Mouse (Mus musculus) adrenal gland, postnatal 4 days (tissue): Measurements from ENCODE around the gene Pigl. TPM values are rescaled to one million over a fixed set of nuclear protein-coding genes. Genes with fewer than 3 reads are reported as not detected.

Experiments
- DNase-seq, 2 experiments: peaks; one replicate each; pipeline ENCODE4 v3.0.0; 2021 to 2022; ENCODE audit warnings: low spot score in 2 of 2, mixed read lengths in 2 of 2
- total RNA-seq, 2 experiments: library from RNA; stranded (reverse); gene quantifications; 2 replicates each; pipeline ENCODE4 v1.2.3; 2021

The Pigl gene
- total RNA-seq, 2 experiments from 2014 or later = 8.5 to 10.2 TPM

- DNase-seq = no peak
Measured at GRCm38 (mm10) chr11:62555896-62556412, 97.7 kb downstream of the Pigl start.

GRCm38 (mm10) chr11:62557205-62557604 is 98.9 kb downstream of the Pigl start:
- DNase-seq = no peak

GRCm38 (mm10) chr11:62558152-62558551 is 99.9 kb downstream of the Pigl start:
- no peak for DNase-seq

- DNase-seq = no peak
Measured at GRCm38 (mm10) chr11:62558961-62559646, 100.8 kb downstream of the Pigl start.

GRCm38 (mm10) chr11:62560463-62561016 is 102.3 kb downstream of the Pigl start:
- DNase-seq = no peak

- DNase-seq = no peak
Measured at GRCm38 (mm10) chr11:62563590-62563989, 105.3 kb downstream of the Pigl start.

Other genes with a start within 250 kb of the Pigl start
- 1 to 10 TPM; 1.0 to 1.1 TPM for gene Adora2b, start 209.5 kb upstream of the Pigl start, total RNA-seq
- gene Zswim7, start 177.1 kb upstream of the Pigl start, total RNA-seq = 10 to 100 TPM; 26.0 to 28.7 TPM
- gene Ttc19, start 177.0 kb upstream of the Pigl start, total RNA-seq = 10 to 100 TPM; 25.8 to 30.4 TPM
- 100 to 1,000 TPM; 200 to 226 TPM for gene Ncor1, start 81 bp downstream of the Pigl start, total RNA-seq
- 10 to 100 TPM; 40.6 to 44.0 TPM for gene Cenpv, start 80.8 kb downstream of the Pigl start, total RNA-seq
- gene Ubb, start 92.7 kb downstream of the Pigl start, total RNA-seq = 1,000 to 10,000 TPM; 1,464 to 1,492 TPM
- gene Trpv2, start 116.0 kb downstream of the Pigl start, total RNA-seq = 1 to 10 TPM; 3.4 to 4.2 TPM
- 10 to 100 TPM; 47.8 to 53.0 TPM for gene Lrrc75a, start 190.1 kb downstream of the Pigl start, total RNA-seq
- 10 to 100 TPM; 49.0 to 53.5 TPM for gene Mmgt2, start 190.2 kb downstream of the Pigl start, total RNA-seq